Mouse (Mus musculus) megakaryocyte, adult 5-6 weeks (primary cell): ENCODE measurements around the gene Mthfd1l. TPM values are rescaled to one million over a fixed set of nuclear protein-coding genes. Genes with fewer than 3 reads are reported as not detected.
"Not testable (repeated sequence)": the region's sequence is repeated elsewhere in the genome, so short reads cannot be mapped to it uniquely, and the experiment has no call there.

Source experiments
- ATAC-seq: 2 replicates; pipeline ENCODE4 v1.8.0; 2016; ENCODE audit warnings: mild to moderate bottlenecking, inconsistent platforms; ENCODE audit not compliant: poor library complexity, severe bottlenecking
- total RNA-seq, 2 experiments: library from RNA; stranded (forward) in 1 of 2; stranded (reverse) in 1 of 2; fragments of 153-499, 151-499 nt in 1 of 2; fragments of 221-1000, 200-1000 nt in 1 of 2; gene quantifications; 2 replicates each; pipeline versions ENCODE4 v1.2.3 to v1.2.4; 2015 to 2017

The Mthfd1l gene
- total RNA-seq, 2 experiments from 2014 or later = 20.9 to 76.5 TPM

DNA sequence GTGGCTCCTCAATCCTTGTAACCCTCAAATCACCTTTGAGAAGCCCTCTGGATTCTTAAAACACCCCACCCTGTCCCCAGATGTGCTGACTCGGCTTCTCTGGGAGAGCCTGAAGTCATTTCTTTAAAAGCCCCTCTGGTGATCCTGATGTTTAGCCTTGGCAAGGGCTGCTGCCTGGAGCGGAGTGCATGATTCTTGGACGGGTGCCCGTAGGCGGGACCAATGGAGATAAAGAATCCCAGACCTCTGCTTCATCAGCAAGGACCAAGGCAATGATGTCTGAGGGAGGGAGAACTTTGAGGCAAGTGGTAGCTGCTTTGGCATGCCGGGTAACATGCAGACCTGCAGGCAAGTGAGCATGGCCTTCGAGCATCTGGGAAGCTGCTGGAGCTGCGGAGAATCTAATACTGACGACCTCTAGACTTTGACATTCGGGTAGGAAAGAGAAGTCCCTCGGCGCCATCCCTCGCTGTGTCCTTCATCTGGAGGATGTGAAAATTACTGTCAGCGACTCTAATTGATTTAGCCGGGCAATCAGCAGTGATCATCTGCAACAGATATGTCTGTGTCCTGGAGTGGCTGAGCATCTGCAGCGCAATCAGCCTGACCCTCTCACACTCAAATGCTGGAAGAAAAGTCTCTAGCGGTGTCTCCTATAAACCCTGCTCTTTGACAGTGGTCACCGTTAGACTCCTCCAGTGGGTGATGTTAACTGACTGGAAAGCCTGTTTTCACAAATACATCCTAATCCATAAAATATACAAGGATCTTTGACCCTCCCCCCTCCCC is 215.9 kb downstream of the Mthfd1l start:
- ATAC-seq = no peak

- ATAC-seq = no peak
Measured at GRCm38 (mm10) chr10:4189422-4189821, 216.5 kb downstream of the Mthfd1l start.

GRCm38 (mm10) chr10:4198978-4199377 is 226.1 kb downstream of the Mthfd1l start:
- no peak for ATAC-seq

- ATAC-seq = no peak
Measured at GRCm38 (mm10) chr10:4199926-4200325, 227.0 kb downstream of the Mthfd1l start.

DNA sequence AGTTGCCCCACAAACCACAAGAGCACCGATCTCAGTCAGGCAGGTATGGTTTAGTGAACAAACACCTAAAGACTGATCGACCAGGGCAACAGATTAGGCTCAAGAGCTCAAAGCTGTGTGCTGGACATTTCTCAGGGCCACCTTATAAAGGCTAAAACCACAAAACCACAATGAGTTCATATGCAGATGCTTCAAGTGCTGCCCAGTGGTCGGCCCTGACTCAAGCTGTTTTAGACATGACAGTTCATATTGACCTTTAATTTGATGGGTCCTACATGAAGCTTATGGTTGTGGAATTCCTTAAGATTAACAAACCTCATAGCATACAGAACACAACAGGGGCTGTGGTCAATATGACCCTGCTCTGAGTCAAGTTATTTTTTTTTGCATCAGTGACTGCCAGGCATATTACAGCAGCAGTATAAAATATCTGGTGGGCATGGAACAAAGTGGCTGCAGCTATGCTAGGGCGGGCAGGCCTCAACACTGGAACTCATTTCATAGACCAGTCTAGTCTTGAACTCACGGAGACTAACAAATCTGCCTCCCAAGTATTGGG is 227.7 kb downstream of the Mthfd1l start:
- ATAC-seq = no peak

- no peak for ATAC-seq
Measured at GRCm38 (mm10) chr10:4201141-4201540, 228.2 kb downstream of the Mthfd1l start.

DNA sequence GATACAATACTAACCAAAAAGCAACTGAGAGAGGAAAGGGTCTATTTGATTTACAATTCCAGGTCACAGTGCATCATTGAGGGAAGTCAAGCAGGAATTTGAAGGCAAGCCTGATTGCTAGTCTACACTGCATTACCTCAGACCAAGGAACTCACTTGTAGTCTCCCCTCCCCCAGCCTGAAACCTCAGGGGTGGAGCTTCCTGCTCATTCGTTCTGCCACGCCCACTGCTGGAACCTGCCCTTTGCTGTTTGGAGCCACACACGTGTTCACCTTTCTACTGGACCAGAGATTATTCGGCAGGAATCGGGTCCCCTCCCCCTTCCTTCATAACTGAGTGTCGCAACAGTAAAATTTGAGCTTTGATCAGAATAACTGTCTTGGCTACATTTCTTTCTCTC is 230.7 kb downstream of the Mthfd1l start:
- ATAC-seq = not testable (repeated sequence)

DNA sequence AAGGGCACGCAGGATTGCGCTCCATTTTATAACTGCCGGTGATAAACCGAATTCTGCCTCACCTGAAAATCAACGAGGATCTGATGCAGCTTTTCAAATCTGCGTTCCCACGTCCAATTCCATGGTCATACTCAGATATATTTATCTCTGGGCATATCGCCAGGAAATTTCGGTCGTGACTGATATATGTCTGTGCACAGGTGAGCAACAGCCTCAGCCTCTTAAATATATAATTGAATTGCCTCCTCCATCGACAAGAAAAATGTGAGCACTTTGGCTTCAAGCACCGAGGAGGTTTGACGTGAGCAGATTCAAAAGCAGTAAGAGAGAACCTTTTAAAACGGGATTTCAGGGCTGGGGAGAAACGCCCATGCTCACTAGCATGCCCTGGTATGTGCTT is 236.1 kb downstream of the Mthfd1l start:
- ATAC-seq = no peak

GRCm38 (mm10) chr10:4210313-4211066 is 237.6 kb downstream of the Mthfd1l start:
- ATAC-seq = no peak

GRCm38 (mm10) chr10:4211067-4211447 is 238.1 kb downstream of the Mthfd1l start:
- ATAC-seq = no peak

Other genes starting within 250 kb of the Mthfd1l start
- 17.3 and 20.8 TPM in 2 replicates for gene Plekhg1, start 232.8 kb upstream of the Mthfd1l start, total RNA-seq (2015)
- gene Plekhg1, start 232.8 kb upstream of the Mthfd1l start, total RNA-seq (2017) = 15.8 and 16.3 TPM in 2 replicates